Mouse (Mus musculus): ENCODE results near the gene Layn. TPM values are rescaled to one million over a fixed set of nuclear protein-coding genes. Genes with fewer than 3 reads are reported as not detected.

The Layn gene
- 10 to 100 TPM in 1 of 2 experiments, 1 to 10 TPM in 1; 9.3 to 11.7 TPM for total RNA-seq (2021)

DNA sequence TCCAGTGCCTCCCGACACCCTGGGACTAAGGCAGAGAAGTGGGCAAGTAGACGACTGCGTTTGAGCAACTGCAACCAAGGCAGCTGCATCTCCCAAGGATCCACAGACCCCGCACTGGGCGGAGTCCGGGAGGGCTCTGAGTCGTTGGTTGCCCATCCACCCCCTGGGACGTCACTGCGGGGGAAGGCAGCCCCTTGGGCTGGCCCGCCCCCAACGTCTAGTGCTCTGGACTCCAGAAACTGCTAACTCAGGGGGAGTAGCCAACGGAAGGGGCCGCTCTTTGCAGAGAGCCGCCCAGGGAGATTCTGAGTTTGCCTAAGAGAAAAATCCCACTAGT, at the start of gene Layn:
Gene Layn (minus strand): TSS at position 116 of the 337 bp plus-strand sequence.
- DNase-seq: peak; percentile 89
- intact Hi-C loops (cut with DNase I): loop anchor here (5.0 kb wide), 1 partner anchor 70 kb away; no protein-coding TSS in a partner anchor

DNA sequence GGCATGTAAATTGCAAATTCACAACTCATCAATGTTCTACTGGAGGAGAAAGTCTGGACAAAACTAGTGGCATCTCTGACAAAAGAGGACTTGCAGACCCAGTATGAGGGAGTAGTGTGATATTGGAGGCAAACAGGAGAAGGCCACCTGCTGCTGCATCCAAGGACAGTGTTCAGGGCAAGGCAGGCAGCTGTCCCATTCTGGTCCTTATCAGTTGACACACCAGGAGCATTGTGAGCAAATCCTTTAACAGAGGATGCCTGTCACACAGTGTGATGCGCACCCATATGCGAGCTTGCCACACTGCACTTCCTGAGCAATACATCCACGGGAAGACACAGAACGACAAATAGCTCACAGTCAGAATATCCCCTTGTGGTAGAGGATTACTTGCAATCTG, 37.9 kb upstream of the Layn start:
- intact Hi-C loops (cut with DNase I): no loop called here
- DNase-seq: no peak

DNA sequence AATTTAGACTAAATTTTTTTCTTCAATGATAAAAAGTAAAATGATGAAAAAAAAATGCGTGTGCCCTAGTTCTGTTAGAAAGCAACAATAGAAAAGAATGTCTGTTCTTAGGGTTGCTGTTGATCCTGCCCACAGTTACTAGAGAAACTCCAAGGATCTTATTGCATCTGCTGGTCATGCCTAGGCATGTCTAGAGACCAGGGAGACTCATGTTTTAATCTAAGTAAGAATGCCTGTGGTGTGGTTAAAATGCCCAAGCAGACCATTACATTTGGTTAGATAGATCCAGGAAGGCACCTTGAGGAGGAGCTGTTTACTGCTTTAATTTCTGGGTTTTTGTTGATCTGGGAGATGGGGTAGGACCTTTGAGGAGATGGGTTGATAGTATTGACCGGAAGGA, 28.9 kb upstream of the Layn start:
- DNase-seq: no peak
- intact Hi-C loops (cut with DNase I): no loop called here

DNA sequence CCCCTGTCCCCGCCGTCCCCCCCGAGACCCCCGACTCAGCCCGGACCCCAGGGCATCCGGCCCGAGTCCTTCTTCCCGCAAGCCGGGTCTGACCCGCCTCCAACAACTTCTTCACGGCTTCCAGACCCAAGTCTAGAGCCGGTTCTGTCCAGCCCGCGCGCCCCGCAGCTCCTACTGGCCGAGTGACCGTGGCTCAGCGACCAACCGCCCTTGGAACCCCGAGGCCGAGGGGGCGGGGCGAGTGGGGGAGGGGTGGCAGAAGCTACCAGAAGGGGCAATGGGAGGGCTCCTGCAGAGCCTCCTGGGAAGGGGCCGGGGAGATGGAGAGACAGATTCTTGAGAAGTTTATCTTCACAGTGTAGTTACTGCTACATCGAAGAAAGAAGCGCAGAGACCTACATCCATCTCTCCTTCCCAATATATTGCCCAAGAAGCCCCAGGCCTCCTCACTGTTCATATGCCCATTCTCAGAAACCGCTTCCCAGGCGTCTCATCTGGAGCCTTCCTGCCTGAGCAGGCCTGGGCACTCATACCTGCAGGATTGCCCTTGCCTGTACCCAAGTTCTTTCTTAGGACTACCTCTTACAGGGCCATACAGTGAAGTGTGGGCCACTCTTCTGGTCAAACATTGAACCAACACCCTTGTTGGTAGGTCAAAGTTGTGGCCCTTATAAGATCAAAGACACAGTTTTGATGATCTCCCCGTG, 27.1 kb upstream of the Layn start:
- intact Hi-C loops (cut with DNase I): no loop called here
- peak; percentile 17 to 47 for DNase-seq

DNA sequence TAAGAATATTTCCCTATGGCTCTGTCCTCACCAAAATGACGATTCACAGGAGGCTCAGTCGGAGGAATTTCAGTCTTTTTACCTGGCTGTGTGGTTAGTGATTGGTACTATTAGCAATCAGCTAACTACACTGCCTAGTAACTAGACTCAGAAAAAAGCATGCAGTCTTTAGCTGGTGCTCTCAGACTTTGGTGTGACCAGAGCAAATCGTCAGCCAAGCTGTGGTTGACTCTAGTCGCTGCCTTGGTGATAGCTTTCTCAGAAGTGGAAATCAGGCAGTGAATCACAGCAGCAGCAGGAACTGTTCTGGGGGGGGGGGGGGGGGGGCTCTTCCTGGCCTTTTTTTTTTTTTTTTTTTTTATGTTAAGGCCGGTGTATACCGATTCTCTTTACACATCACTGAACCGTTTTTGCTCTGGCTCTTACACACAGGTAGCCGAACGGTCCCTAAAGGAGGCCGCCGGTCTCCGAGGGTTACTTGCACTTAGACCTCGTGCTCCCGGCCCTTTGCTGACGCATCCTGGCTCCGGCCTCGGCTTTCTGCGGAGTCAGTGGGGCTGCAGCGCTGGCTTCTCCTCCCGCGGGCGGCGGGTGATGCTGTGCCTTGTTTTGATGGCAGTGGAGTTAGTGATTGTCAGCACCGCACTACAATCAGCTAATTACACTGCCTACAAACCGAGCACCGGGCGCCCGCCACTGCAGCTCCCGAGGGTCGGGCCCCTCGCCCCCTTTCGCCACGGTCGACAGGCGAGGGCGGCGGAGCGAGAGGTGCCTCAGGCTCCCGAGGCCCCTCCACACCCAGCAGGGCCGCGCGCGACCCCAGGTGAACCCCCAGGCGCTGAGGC, 26.3 kb upstream of the Layn start:
- intact Hi-C loops (cut with DNase I): no loop called here
- DNase-seq: peak; percentile 49 to 59

DNA sequence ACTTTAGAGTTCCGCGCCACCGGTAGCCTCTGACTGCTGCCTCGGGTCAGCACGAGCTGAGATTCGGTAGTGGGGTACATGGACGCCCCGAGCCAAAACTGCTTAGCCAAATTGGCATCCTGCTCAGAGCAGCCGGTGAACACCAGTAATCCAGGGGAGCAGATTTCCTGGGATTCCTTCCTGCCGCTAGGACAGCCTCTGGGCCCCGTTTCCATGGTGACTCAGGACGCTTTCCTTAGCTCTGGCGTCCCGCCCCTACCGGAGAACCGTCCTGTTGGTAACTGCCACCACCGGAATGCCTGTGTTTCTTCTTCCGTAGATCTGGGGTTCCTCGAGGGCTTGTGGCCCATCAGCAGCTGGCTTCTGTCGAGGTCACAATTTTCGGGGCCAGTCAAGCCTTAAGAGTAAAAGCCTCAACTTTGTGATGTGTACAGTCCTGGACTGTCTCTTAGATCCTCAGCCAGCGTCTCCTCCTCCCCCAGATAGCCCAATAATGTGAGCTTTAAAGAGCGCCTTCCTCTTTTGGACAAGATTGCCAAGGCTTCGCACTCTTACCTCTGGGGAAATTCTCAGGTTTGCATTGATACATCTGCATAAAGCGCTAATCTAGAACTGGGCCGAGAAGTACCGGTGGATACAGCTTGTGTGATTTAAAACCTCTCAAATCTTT, 25.0 kb upstream of the Layn start, which contains the start of gene 4833427G06Rik:
Gene 4833427G06Rik (minus strand): TSS at position 323 of the 670 bp plus-strand sequence.
- intact Hi-C loops (cut with DNase I): no loop called here
- peak; percentile 45 to 54 for DNase-seq

DNA sequence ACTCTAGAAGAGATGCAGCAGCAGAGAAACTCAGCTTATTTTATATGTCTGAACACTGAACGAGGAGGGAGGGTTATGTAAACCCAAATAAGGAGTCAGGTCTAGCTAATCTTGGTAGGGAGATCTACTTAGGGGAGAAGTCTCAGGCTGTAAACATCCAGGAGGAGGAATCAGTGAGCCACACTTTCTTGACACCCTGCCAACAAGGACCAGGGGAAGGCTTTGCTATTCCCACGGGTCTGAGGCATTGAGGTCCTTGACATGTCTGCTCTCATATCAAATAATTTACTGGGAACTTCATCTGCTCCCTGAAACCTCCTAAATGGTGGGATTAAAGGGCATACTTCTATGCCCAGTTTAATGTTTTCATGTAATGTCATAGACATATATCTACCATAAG, 19.4 kb upstream of the Layn start:
- intact Hi-C loops (cut with DNase I): no loop called here
- no peak for DNase-seq

DNA sequence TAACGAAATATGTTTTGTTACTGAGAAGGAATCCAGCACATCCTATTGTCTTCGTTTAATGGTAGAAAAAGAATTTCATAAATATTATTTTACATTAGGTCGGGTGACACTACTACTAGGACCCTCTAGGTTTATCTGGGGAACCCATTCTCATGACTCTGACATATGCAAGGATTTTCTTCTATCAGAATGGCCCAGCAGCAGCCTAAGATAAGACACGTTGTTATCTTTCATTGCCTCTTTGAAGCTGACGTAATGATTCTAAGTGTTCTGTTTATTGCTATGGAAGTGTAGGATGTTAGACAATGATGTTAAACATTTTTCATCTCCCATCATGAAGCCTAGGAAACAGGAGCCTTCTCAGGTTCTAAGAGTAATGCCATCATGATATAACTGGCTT, 16.8 kb upstream of the Layn start:
- intact Hi-C loops (cut with DNase I): no loop called here
- no peak for DNase-seq

DNA sequence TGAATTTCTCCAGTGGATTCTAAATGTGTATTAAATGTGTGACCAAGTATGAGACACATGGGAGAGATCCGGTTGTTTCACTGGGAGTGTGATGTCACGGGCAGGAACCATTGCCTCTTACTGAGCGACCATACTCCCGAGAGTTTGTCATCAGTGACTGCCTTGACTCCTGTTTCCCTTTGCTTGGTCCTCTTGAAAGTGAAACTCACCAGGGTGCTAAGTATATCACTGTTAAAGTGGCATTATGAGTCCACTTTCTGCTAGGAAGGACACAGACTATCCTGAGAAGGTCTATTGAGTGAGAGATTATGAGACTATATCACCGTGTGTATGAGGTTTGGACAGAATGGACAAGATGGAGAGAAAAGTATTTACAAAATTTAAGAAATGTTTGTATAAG, 4.7 kb upstream of the Layn start:
- no peak for DNase-seq
- intact Hi-C loops (cut with DNase I): no loop called here

DNA sequence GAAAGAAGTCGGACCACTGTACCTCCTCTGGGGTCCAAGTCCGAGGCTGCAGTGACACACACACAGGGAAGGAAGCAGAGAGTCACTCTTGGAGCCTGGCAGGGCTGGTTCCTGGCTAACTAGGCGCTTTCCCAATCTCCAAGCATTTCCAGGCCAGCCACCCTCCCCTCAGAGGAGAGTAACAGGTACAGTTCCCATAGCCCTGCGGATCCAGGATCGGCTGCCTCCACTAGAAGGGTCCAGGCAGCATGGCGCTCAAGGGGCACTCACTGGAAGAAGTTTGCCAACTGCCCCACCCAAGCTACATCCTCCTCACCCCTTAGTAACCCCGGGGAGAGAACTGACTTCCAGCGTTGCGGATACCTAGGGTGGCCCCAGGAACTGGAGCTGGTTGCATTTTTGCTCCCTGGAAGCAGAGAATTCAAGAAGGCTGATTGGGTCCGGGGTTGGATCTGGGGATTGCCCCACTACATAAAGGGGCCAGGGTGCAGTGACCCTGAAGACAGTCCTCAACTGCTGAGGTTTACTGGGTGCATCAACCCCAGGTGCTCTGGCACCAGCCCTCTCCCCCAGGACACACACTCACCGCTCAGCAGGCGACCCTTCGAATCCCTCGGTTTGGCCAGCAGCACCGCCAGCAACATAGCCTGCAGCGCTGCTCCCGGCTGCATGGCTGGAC, 455 bp downstream of the Layn start:
- DNase-seq: peak; percentile 21 to 39
- intact Hi-C loops (cut with DNase I): loop anchor here (5.0 kb wide), 1 partner anchor 71 kb away; no protein-coding TSS in a partner anchor

DNA sequence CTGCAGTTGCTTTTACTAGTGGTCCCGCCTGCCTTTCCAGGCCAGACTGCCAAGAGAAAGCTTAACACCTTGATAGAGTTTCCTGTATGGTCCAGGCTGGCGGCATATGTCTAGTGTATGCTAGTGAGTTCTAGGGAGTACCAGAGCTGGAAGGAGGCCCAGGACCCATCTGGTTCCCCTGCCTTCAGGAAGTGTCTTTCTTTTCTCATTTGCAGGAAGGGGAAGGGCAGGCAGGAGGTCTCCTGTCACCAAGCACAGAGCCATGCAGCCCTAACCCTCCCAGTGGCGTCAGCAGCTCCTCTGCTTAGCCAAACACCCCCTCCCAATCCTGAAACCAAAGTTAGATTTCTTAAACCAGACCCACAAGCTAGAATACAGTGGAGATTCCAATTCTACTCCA, 1.1 kb downstream of the Layn start:
- DNase-seq: peak; percentile 34 to 44
- intact Hi-C loops (cut with DNase I): loop anchor here (5.0 kb wide), 1 partner anchor 72 kb away; no protein-coding TSS in a partner anchor

DNA sequence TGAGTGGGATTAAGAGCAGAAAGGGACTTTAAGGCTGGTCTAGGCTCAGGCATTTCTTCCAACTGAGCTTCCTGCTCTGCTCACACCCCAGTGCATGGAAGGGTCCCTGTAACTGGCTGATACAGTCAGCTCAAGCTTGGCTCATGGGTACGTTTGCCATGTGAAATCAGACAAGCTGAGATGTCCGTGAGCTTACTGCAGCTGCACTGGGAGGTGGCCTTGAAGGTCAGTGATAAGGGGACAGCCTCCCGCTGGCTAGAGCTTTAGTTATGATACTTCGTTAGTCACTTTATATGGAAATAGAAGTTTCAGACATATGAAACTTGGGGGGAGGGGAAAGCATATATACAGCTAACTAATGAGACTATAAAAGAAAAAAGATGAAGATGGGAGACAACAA, 6.1 kb downstream of the Layn start:
- no peak for DNase-seq
- intact Hi-C loops (cut with DNase I): no loop called here

DNA sequence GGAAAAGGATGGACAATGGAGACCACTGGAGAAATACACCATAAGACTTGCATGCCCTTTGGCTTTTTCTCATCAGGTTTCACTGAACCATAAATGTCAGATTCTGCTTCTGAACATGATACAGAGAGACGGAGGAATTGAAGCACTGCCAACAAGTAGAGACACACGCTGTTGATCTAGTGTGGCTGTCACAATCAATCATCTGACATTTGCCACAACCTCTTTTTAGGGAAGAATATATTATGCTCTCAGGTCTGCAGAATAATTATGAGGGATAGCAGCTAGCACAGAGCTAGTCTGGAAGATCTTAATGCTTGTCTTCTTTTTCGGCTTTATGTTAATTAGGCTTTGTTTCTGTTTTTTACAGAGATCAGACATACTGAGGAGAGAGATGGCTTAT, 8.7 kb downstream of the Layn start:
- intact Hi-C loops (cut with DNase I): no loop called here
- DNase-seq: no peak

DNA sequence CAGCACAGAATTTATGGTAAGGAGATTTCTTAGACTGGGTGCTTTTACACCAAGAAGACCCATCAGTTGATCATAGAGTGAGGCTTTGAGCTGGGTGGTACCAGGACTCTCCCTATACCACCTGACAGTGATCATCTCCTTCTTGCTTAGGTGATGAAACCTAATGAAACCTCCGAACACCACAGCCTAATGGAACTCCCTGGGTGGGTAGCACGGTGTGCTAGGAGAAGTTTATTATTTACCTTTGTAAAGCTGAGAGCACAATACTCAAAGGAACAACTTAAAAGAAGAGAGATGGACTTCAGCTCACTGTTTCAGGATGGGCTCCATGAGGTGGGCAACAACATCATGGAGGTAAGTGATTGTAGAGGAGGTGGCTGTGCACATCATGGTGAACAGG, 16.3 kb downstream of the Layn start, which contains the start of gene Btg4:
Gene Btg4 (plus strand): TSS at position 301 of the 400 bp plus-strand sequence.
- intact Hi-C loops (cut with DNase I): no loop called here
- no peak for DNase-seq

DNA sequence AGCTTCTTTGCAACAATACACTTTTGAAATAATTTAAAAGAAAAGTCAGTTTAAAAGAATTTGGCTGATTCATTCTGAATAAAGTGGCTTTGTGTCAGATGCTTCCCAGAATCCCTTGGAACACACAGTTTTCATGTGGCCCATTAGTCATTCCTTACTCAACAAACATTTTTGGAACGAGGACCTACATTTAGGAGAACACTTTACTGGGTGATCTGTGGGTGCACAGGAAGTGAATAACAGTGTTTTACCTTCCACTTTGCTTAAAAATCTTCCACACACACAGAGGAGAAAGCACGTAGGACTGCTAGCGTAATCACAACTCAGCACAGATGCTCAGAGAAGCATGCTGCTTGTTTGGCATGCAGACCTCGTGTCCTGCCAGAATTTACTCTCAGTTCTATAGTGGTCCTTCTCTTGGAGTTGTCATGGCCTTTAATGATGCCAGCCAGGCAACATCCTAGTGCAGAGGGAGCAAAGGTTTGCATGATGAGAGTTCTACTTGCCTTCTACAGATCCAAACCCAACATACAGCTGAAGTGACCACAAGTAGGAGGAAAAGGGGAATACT, 17.9 kb downstream of the Layn start:
- no peak for DNase-seq
- intact Hi-C loops (cut with DNase I): no loop called here

DNA sequence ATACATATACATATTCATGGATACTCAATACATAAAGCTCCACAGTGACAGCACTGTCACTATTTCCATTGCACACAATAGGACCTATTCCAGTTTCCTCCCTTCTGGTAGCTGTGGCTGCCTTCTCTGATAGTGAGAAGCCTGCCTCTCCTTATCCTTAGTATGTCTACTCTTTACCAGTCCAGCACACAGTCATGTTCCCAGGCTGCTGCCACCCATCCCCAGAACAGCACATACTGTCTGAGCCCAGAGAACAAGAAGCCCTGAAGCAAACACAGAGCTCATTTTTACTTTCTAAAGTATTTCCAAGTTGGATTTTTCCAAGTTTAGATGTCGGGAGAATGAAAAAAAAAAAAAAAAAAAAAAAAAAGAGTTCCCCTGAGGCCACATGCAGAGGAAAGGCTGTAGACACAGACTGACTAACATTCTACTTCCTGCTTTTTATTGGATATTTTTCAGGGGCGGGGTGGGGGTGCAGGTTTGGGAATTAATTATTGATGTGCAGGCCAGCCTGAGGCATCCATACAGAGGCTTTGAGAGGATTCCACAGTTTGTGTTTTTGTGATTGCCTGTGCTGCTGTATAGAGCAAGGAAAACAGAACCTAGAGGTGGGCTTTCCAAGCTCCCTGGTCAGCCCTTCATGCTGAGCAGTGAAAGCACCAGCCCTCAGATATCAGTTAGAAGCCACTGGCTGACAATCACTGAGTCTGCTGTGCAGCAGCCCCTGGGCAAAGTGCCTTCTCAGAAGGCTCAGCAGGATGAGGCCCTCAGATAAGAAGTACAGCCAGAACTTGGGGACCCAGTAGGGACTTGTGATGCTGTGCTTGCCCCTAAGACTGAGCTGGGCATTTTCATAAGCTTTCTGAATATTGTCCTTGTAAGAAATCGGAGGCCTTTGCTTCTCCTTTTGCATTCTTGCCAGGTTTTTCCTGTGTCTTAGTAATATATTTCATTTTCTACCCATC, 20.3 kb downstream of the Layn start:
- DNase-seq: peak; percentile 13 to 26
- intact Hi-C loops (cut with DNase I): no loop called here

DNA sequence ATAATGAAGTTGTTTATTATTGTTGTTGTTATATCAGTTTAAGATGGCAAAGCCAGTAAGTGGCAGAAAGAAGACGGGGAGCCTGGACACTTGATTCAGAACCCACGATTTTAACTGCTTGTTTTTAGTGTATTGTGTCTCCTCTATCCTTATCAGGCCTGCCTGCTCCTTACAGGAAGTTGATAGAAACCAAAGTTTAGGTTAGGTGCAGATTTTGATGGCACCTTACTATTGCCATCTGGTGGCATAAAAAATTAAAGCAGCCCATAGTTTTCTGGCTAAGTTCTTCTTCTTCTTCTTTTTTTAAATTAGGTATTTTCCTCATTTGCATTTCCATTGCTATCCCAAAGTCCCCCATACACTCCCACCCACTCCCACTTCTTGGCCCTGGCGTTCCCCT, 24.7 kb downstream of the Layn start:
- intact Hi-C loops (cut with DNase I): loop anchor here (5.0 kb wide), 1 partner anchor 40 kb away; no protein-coding TSS in a partner anchor
- peak; percentile 11 to 36 for DNase-seq

DNA sequence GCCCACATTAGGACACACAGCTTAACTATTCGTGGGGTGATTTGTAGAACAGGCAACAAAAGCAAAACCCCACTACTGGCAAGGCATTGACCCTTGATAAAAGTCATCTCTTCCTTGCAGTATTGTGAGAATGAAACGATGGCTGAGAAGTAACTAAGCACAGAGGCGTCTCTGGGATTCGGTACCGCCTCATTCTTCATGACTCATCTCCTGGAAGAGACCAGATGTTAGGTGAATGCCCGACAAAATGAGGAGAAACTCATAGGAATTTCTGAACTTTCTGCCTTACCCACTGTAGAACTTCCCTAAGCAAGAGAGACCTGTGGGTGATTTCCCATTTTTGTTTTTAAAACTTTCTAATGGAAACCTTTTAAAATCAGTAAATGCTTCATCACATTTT, 34.8 kb downstream of the Layn start:
- intact Hi-C loops (cut with DNase I): no loop called here
- no peak for DNase-seq

DNA sequence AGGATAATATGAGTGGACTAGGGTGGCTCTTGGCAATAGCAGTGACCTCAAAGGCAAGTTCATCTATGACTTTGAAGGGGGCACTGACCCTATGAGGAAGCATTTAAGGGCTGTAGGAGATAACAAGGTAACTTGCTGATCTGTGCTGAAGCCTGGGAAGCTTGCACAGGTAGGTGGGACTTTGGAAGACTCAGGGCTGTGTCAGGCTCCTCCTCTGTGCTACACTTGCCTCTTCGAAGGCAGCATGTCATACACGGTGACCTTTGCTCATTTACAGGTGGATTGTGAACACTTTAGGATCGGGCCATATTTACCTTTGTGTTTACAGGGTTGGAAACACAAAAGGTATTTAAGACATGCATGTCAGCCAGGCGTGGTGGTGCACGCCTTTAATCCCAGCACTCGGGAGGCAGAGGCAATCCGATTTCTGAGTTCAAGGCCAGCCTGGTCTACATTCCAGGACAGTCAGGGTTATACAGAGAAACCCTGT, 35.4 kb downstream of the Layn start:
- no peak for DNase-seq
- intact Hi-C loops (cut with DNase I): no loop called here
